Mouse (Mus musculus): ENCODE measurements around the gene Flt4.

DNA sequence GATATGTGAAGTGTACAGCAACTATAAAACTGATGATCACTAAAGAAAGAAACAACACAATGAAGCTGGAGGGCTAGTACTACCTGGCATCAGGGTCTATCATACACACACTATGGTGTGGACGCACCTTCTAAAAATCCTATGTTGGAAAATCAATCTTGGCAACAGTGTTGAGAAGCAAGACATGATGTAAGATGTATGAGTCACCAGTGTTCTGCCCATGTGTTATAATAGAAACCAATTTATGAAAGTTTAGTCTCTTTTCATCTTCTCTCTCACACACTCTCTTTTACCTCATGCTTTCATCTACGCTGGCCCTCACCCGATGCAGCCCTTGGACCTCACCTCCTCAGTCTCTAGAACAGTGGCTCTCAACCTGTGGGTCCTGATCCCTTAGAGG, 86.0 kb downstream of the Flt4 start:
- TF ChIP-seq POLR2A (IDR thresholded peaks at IDR 0.05; ENCODE audit: low read depth, low read length) (no peak), CTCF (IDR thresholded peaks at IDR 0.05; ENCODE audit: borderline replicate concordance, insufficient read depth, low read length) (no peak)

All from embryonic fibroblast, embryonic 13.5 days (primary cell).